Mouse (Mus musculus) B cell, adult (primary cell): ENCODE measurements around the gene Klhdc7a. TPM values are rescaled to one million over a fixed set of nuclear protein-coding genes. Genes with fewer than 3 reads are reported as not detected.

Experiments used
- total RNA-seq: library from RNA; stranded (reverse); gene quantifications from 4 replicates; pipeline ENCODE4 v1.2.4, GENCODE M21; 2023; ENCODE audit not compliant: inconsistent age

Gene Klhdc7a
- not detected in 4 replicates for total RNA-seq

GRCm38 (mm10) chr4:139967922-139968321 is at the start of gene Klhdc7a:
Klhdc7a (minus strand) TSS chr4:139968026.

Other genes with a start within 250 kb of the Klhdc7a start
- gene Pax7, start 134.5 kb downstream of the Klhdc7a start, total RNA-seq = 0.09 TPM in 1 of 4 replicates, not detected in the others